Mouse (Mus musculus) naive thymus-derived CD4-positive, alpha-beta T cell, adult 2 months (primary cell): ENCODE measurements around the gene Shroom4.

ENCODE experiments used
- DNase-seq: peaks from one replicate; pipeline ENCODE4 v3.0.0-alpha.2; 2011; ENCODE audit warnings: low read depth

Shroom4 gene

GRCm38 (mm10) chrX:6495456-6495855 lies 95.8 kb downstream of the Shroom4 start:
- DNase-seq: no peak

- DNase-seq: no peak
Measured at GRCm38 (mm10) chrX:6496374-6496773, 96.7 kb downstream of the Shroom4 start.

- DNase-seq: no peak
Measured at GRCm38 (mm10) chrX:6501850-6502249, 102.2 kb downstream of the Shroom4 start.

DNA sequence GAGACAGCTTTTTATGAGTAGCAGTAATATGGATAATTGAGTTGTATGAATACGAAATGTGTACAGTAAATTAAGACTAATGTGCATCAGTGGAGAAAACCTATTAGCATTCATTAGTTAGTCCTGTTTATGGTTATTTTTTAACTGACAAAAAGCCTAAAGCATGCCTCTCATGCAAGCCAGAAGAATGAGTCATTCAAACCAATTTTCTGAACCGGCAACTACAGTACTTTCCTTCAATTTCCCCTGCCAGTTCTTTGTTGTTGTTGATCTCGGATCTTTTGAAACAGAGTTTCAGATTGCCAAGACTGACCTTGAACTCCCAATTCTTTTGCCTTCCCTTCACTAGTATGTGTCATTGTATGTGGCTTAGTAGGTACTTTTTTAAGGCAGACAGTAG lies 117.6 kb downstream of the Shroom4 start:
- DNase-seq: no peak

GRCm38 (mm10) chrX:6518421-6518820 lies 118.8 kb downstream of the Shroom4 start:
- no peak for DNase-seq

GRCm38 (mm10) chrX:6522935-6523334 lies 123.3 kb downstream of the Shroom4 start:
- DNase-seq: no peak

GRCm38 (mm10) chrX:6536636-6537035 lies 137.0 kb downstream of the Shroom4 start:
- DNase-seq: no peak

DNA sequence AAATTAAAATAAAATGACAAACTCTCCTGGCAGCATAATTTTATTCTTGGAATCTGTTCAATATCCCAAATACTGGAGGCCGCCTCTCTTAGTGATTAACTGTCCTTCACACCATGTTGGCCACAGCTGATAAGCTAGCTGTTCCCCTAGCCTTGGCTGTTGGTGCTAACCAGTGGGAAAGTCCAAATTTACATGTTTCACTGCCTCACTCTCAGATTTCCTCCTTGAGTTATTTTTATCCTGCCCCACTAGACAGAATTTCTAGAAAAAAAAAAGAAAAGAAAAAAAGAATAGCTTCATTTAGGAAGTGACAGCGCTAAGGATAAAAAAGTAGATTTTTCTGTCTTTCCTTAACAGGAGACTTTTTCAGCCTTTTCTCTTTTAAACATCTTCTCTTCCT lies 138.0 kb downstream of the Shroom4 start:
- DNase-seq: no peak

- DNase-seq: no peak
Measured at GRCm38 (mm10) chrX:6565066-6565465, 165.4 kb downstream of the Shroom4 start.

DNA sequence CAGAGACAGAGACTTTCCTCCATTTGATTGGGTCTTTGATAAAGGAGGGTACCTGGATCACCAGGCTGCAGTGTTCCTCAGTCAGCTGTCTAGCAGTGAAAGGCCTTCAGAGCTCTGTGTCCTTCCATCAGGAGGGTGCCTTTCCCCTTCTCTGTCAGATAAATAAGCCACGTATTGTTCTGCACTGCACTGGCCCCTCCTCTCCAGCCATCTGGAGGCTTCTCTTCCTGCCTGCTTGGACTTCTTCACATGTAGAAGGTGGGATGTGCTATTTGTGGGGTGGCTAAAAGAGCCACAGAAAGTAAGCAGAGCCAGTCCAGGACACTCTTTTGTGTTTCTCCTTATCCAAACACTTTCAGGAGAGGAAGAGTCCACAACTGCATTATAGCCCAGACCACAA lies 174.9 kb downstream of the Shroom4 start:
- DNase-seq: no peak

DNA sequence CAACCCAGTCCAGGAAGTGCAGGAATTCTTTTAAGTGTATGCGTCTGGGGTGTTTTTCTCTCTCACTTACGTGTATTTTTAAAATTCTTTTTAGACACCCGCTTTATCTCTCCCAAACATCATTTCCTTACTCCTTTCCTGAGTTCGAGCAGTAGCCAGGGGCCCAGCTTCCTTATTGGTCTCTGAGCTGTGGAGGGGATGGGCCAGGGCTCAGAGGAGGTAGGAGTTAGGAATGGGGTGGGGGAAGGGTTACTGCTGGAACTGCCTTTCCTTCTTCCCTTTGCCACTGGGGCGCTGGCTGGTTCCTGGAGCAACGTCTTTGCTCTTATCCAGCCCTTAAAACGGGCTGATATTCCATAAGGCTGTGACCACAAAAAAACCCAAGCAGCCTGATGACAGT lies 177.3 kb downstream of the Shroom4 start:
- no peak for DNase-seq

- no peak for DNase-seq
Measured at GRCm38 (mm10) chrX:6580671-6581070, 181.0 kb downstream of the Shroom4 start.

GRCm38 (mm10) chrX:6581181-6581580 lies 181.5 kb downstream of the Shroom4 start:
- DNase-seq: no peak

DNA sequence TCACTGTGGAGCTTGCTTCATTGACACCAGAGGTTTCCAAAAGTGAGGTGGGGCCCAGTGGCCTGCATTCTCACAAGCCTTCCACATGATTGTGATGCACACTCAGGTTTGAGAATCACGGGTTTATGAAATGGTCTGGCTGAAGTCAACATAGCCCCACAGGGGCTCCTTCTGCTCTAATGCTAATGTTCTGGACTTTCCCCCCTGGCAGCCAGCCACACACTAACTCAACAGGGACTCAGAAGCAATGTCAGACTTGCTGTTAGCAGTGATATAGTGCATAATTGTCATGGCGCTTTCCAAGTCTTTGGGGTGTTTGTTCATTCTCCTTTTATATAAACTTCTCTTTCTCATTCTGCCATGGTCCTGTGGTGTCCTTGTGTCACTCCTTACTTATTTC lies 183.0 kb downstream of the Shroom4 start:
- DNase-seq: no peak

DNA sequence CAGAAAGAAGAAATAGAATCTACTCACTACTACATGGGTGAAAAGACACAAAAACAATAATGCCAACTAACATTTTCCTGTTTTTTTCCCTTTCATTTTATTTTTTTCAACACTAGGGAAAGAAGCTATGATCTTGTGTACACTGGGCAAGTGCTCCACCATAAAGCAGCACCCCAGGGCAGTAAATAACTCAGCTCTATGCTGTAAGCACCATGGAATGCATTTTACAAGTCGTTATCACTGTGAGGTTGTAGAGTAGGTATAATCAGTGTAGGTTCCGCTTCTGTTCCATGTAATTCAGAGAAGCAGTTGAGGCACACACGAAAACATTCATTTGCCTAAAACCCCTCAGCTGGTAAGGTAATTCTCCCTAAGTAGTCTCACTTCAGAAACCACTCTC lies 194.5 kb downstream of the Shroom4 start:
- DNase-seq: no peak

DNA sequence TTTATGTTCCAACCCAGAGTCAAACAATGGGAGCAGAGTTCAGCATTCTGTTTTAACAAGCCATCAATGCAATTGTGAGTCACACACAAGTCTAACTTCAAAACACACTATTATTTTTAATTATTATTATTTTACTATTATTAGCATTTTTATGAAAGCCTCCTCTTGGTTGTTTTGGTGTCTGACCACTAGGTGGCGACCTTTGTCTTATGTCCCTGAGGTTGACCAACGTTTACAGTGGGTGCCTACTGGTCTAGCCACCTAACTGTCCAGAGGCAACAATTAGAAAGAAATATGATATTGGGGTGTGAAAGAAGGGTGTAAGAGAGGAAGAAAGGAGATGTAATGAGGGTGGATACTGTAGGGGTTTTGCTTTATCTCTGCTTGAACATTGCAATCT lies 254.4 kb downstream of the Shroom4 start:
- DNase-seq: peak; percentile 1

- no peak for DNase-seq
Measured at GRCm38 (mm10) chrX:6658820-6659324, 259.2 kb downstream of the Shroom4 start.
